Mouse (Mus musculus): ENCODE results near the gene Sycp2. TPM values are rescaled to one million over a fixed set of nuclear protein-coding genes. Genes with fewer than 3 reads are reported as not detected.

Sycp2 gene
- polyA plus RNA-seq, 1 experiment from 2014 or later: 0.02 TPM

- DNase-seq (ENCODE audit: low spot score) (no peak), ATAC-seq (ENCODE audit: low FRiP score, low TSS enrichment) (no peak)
- no peak for TF ChIP-seq EP300 (optimal IDR thresholded peaks at IDR 0.05)
- Histone ChIP-seq H3K9me3 (ENCODE audit: control insufficient read depth, low read length) (no peaks in the 10 kb centered on the region), H3K4me1 (replicated peaks; ENCODE audit: control insufficient read depth, insufficient read depth) (no peaks in the 10 kb centered on the region), H3K9ac (ENCODE audit: low read length) (no peak overlapping the region), H3K27me3 (ENCODE audit: control insufficient read depth, insufficient read depth, low read length) (no peaks in the 10 kb centered on the region), H3K4me3 (ENCODE audit: low read depth, low read length) (no peak overlapping the region), H3K36me3 (ENCODE audit: control insufficient read depth, insufficient read depth, low read length) (no peaks in the 10 kb centered on the region), H3K27ac (replicated peaks) (no peak overlapping the region), H3K4me2 (replicated peaks; ENCODE audit: low read depth) (no peak overlapping the region)
- WGBS: 38% methylated on average over 9 of the region's 9 CpGs
These were observed 29.8 kb upstream of the Sycp2 start for GRCm38 (mm10) chr2:178437311-178437710.

GRCm38 (mm10) chr2:178433903-178434302 is 26.4 kb upstream of the Sycp2 start:
- DNase-seq (ENCODE audit: low spot score) (no peak), ATAC-seq (ENCODE audit: low FRiP score, low TSS enrichment) (0 out of 2 replicates have a peak, but pooled peaks have one; percentile 40)
- Histone ChIP-seq H3K4me1 (replicated peaks; ENCODE audit: control insufficient read depth, insufficient read depth) (no peaks in the 10 kb centered on the region), H3K27ac (replicated peaks) (no peak overlapping the region), H3K4me2 (replicated peaks; ENCODE audit: low read depth) (no peak overlapping the region), H3K4me3 (ENCODE audit: low read depth, low read length) (no peak overlapping the region), H3K9ac (ENCODE audit: low read length) (no peak overlapping the region), H3K9me3 (ENCODE audit: control insufficient read depth, low read length) (no peaks in the 10 kb centered on the region), H3K36me3 (ENCODE audit: control insufficient read depth, insufficient read depth, low read length) (no peaks in the 10 kb centered on the region), H3K27me3 (ENCODE audit: control insufficient read depth, insufficient read depth, low read length) (no peaks in the 10 kb centered on the region)
- 65% methylated on average over 2 of the region's 2 CpGs for WGBS
- TF ChIP-seq CTCF (IDR thresholded peaks at IDR 0.05; ENCODE audit: low read depth) (no peak), EP300 (optimal IDR thresholded peaks at IDR 0.05) (no peak)

- H3K36me3 ChIP-seq (ENCODE audit: control insufficient read depth, insufficient read depth, low read length): no peaks in the 10 kb centered on the region
- H3K9me3 ChIP-seq (ENCODE audit: control insufficient read depth, low read length): no peaks in the 10 kb centered on the region
- DNase-seq (ENCODE audit: low spot score): no peak
- ATAC-seq (ENCODE audit: low FRiP score, low TSS enrichment): no peak
- H3K4me2 ChIP-seq (replicated peaks; ENCODE audit: low read depth): no peak overlapping the region
- 69% methylated on average over 2 of the region's 2 CpGs for WGBS
- H3K4me3 ChIP-seq (ENCODE audit: low read depth, low read length): no peak overlapping the region
- H3K27ac ChIP-seq (replicated peaks): no peak overlapping the region
- no peaks in the 10 kb centered on the region for H3K27me3 ChIP-seq (ENCODE audit: control insufficient read depth, insufficient read depth, low read length)
- H3K9ac ChIP-seq (ENCODE audit: low read length): no peak overlapping the region
- H3K4me1 ChIP-seq (replicated peaks; ENCODE audit: control insufficient read depth, insufficient read depth): no peaks in the 10 kb centered on the region
- TF ChIP-seq EP300 (optimal IDR thresholded peaks at IDR 0.05): no peak
- TF ChIP-seq CTCF (IDR thresholded peaks at IDR 0.05; ENCODE audit: low read depth): no peak
These were observed 26.0 kb upstream of the Sycp2 start for GRCm38 (mm10) chr2:178433495-178433894.

GRCm38 (mm10) chr2:178430231-178430630 is 22.7 kb upstream of the Sycp2 start, which contains the start of gene Cdh26:
Cdh26 (plus strand) TSS chr2:178430531.
- H3K4me3 ChIP-seq (ENCODE audit: low read depth, low read length): no peak within 1 kb of the TSS
- H3K27ac ChIP-seq (replicated peaks): no peak within 1 kb of the TSS
- H3K4me1 ChIP-seq (replicated peaks; ENCODE audit: control insufficient read depth, insufficient read depth): no peaks in the 10 kb centered on the region
- TF ChIP-seq EP300 (optimal IDR thresholded peaks at IDR 0.05) (no peak), CTCF (IDR thresholded peaks at IDR 0.05; ENCODE audit: low read depth) (no peak)
- no peak for DNase-seq (ENCODE audit: low spot score)
- H3K9me3 ChIP-seq (ENCODE audit: control insufficient read depth, low read length): no peaks in the 10 kb centered on the region
- H3K9ac ChIP-seq (ENCODE audit: low read length): no peak within 1 kb of the TSS
- H3K36me3 ChIP-seq (ENCODE audit: control insufficient read depth, insufficient read depth, low read length): no peaks in the 10 kb centered on the region
- no peak within 1 kb of the TSS for H3K4me2 ChIP-seq (replicated peaks; ENCODE audit: low read depth)
- no peak for ATAC-seq (ENCODE audit: low FRiP score, low TSS enrichment)
- 70% methylated on average over 4 of the region's 4 CpGs for WGBS
- H3K27me3 ChIP-seq (ENCODE audit: control insufficient read depth, insufficient read depth, low read length): no peaks in the 10 kb centered on the region

- H3K36me3 ChIP-seq (ENCODE audit: control insufficient read depth, insufficient read depth, low read length): no peaks in the 10 kb centered on the region
- DNase-seq (ENCODE audit: low spot score): no peak
- H3K9me3 ChIP-seq (ENCODE audit: control insufficient read depth, low read length): no peaks in the 10 kb centered on the region
- H3K9ac ChIP-seq (ENCODE audit: low read length): no peak overlapping the region
- no peak for ATAC-seq (ENCODE audit: low FRiP score, low TSS enrichment)
- TF ChIP-seq CTCF (IDR thresholded peaks at IDR 0.05; ENCODE audit: low read depth) (no peak), EP300 (optimal IDR thresholded peaks at IDR 0.05) (no peak)
- H3K27ac ChIP-seq (replicated peaks): no peak overlapping the region
- no peaks in the 10 kb centered on the region for H3K4me1 ChIP-seq (replicated peaks; ENCODE audit: control insufficient read depth, insufficient read depth)
- H3K4me3 ChIP-seq (ENCODE audit: low read depth, low read length): no peak overlapping the region
- H3K4me2 ChIP-seq (replicated peaks; ENCODE audit: low read depth): no peak overlapping the region
- H3K27me3 ChIP-seq (ENCODE audit: control insufficient read depth, insufficient read depth, low read length): no peaks in the 10 kb centered on the region
- WGBS: 69% methylated on average over 6 of the region's 6 CpGs
These were observed 21.9 kb upstream of the Sycp2 start for GRCm38 (mm10) chr2:178429426-178429825.

GRCm38 (mm10) chr2:178428676-178429075 is 21.2 kb upstream of the Sycp2 start:
- H3K9me3 ChIP-seq (ENCODE audit: control insufficient read depth, low read length): no peaks in the 10 kb centered on the region
- H3K36me3 ChIP-seq (ENCODE audit: control insufficient read depth, insufficient read depth, low read length): no peaks in the 10 kb centered on the region
- no peak overlapping the region for H3K9ac ChIP-seq (ENCODE audit: low read length)
- WGBS: 84% methylated on average over 4 of the region's 4 CpGs
- no peak overlapping the region for H3K4me3 ChIP-seq (ENCODE audit: low read depth, low read length)
- ATAC-seq (ENCODE audit: low FRiP score, low TSS enrichment) (no peak), DNase-seq (ENCODE audit: low spot score) (no peak)
- TF ChIP-seq CTCF (IDR thresholded peaks at IDR 0.05; ENCODE audit: low read depth) (no peak), EP300 (optimal IDR thresholded peaks at IDR 0.05) (no peak)
- H3K4me1 ChIP-seq (replicated peaks; ENCODE audit: control insufficient read depth, insufficient read depth): no peaks in the 10 kb centered on the region
- H3K27ac ChIP-seq (replicated peaks): no peak overlapping the region
- no peak overlapping the region for H3K4me2 ChIP-seq (replicated peaks; ENCODE audit: low read depth)
- no peaks in the 10 kb centered on the region for H3K27me3 ChIP-seq (ENCODE audit: control insufficient read depth, insufficient read depth, low read length)

All from stomach, postnatal 0 days (tissue).